Comparison of ENCODE assay signal across 24 mouse cellular contexts in the genomic region with DNA sequence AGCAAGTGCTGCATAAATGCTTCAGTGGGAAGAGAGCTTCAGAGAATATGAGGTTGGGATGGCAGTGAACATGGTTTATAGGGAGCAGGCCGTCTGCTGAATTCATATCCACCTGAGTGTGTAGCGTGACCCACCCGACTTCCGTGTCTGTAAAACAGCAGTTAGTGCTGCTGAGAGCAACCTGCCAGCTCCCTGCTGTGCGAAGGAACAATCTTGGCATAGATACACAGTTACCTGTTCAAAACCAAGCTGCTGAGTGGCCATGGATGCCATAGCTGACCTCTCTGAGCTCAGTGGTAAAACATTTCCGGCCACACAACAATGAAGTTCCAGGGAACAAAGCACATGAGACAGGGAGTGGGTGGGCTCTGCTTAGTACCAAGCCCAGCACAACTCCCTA.
DNase-seq lines count a peak whose midpoint lies in the region; ATAC-seq and TF ChIP-seq lines count a peak whose summit lies in the region.
"Had no signal": no experiment of that assay in that cellular context is flagged by ENCODE, and none has a peak within 500 bp of the region (broad histone marks: within the 10 kb centered on the region; RNA-seq: fewer than 3 reads in every experiment).

No protein-coding gene starts in this region.

- H3K36me3 ChIP-seq in forebrain, embryonic 10.5 days (replicated peaks) = peaks cover 40% of the 10 kb centered on the region
- peaks cover 26% of the 10 kb centered on the region for H3K36me3 ChIP-seq in forebrain, postnatal 0 days (ENCODE audit: insufficient read depth)
- no peaks in the 10 kb centered on the region for H3K36me3 ChIP-seq in kidney, adult 2 months (ENCODE audit: control insufficient read depth, insufficient read depth, low read length)
- H3K36me3 ChIP-seq in neural tube, embryonic 13.5 days = peaks cover 36% of the 10 kb centered on the region
- H3K36me3 ChIP-seq: G1E; heart, embryonic 12.5 days; heart, embryonic 15.5 days had no signal

- no peak for ATAC-seq in forebrain, postnatal 0 days
- ATAC-seq in neural tube, embryonic 13.5 days (ENCODE audit: low read depth) = no peak
- ATAC-seq: forebrain, embryonic 16.5 days; Patski had no signal

- H3K27me3 ChIP-seq in forebrain, embryonic 10.5 days (ENCODE audit: poor library complexity, severe bottlenecking) = no peaks in the 10 kb centered on the region
- H3K27me3 ChIP-seq in forebrain, postnatal 0 days (ENCODE audit: insufficient read depth, low read length) = no peaks in the 10 kb centered on the region
- no peaks in the 10 kb centered on the region for H3K27me3 ChIP-seq in kidney, adult 2 months (replicated peaks; ENCODE audit: control insufficient read depth, insufficient read depth, low read length)
- no peaks in the 10 kb centered on the region for H3K27me3 ChIP-seq in neural tube, embryonic 13.5 days
- H3K27me3 ChIP-seq: forebrain, embryonic 13.5 days; hindbrain, embryonic 15.5 days; Patski had no signal

- H3K4me3 ChIP-seq in forebrain, embryonic 10.5 days = no peak overlapping the region
- H3K4me3 ChIP-seq in forebrain, postnatal 0 days (ENCODE audit: low read depth, low read length) = no peak overlapping the region
- H3K4me3 ChIP-seq in kidney, adult 2 months (ENCODE audit: insufficient read depth, low read depth, low read length) = no peak overlapping the region
- no peak overlapping the region for H3K4me3 ChIP-seq in neural tube, embryonic 13.5 days
- H3K4me3 ChIP-seq: forebrain, embryonic 13.5 days; gastrocnemius, adult 2 months; heart, embryonic 12.5 days; heart, embryonic 15.5 days; hindbrain, embryonic 15.5 days had no signal

- H3K27ac ChIP-seq in forebrain, embryonic 10.5 days = peak overlapping the region; percentile 25; the same call in 1 of the 2 replicates
- H3K27ac ChIP-seq in forebrain, postnatal 0 days (ENCODE audit: low read depth, low read length) = no peak overlapping the region
- no peak overlapping the region for H3K27ac ChIP-seq in kidney, adult 2 months (ENCODE audit: insufficient read depth, low read depth, low read length)
- peak overlapping the region; percentile 1; the same call in 1 of the 2 replicates for H3K27ac ChIP-seq in neural tube, embryonic 13.5 days (replicated peaks)
- H3K27ac ChIP-seq: forebrain, embryonic 13.5 days; gastrocnemius, adult 2 months; heart, embryonic 15.5 days; hindbrain, embryonic 15.5 days had no signal

- DNase-seq in cerebellum, adult 11-12 months = peak; percentile 63
- no peak for DNase-seq in cerebellum, postnatal 14 days
- no peak for DNase-seq in forebrain, embryonic 10.5 days (ENCODE audit: extremely low spot score, low spot score)
- no peak for DNase-seq in forebrain, postnatal 0 days
- peak; percentile 9 for DNase-seq in kidney, postnatal 10 days
- DNase-seq in kidney, adult 2 months = no peak
- no peak for DNase-seq in neural tube, embryonic 10.5 days (ENCODE audit: extremely low spot score, low spot score)
- DNase-seq: adrenal gland, postnatal 10 days; adrenal gland, postnatal 36 days; B cell, adult 2 months; gastrocnemius, adult 2 months; gastrocnemius, postnatal 14 days; heart, adult 11 months; heart, postnatal 10 days; heart, postnatal 36 days; kidney, adult 8-10 months had no signal

- H3K4me2 ChIP-seq in forebrain, postnatal 0 days (ENCODE audit: low read depth) = no peak overlapping the region
- no peak overlapping the region for H3K4me2 ChIP-seq in neural tube, embryonic 13.5 days
- H3K4me2 ChIP-seq: forebrain, embryonic 13.5 days; heart, embryonic 12.5 days; heart, embryonic 15.5 days; hindbrain, embryonic 15.5 days had no signal

- 0 out of 2 replicates have a peak, but pooled peaks cover 6% of the 10 kb centered on the region for H3K9me3 ChIP-seq in forebrain, embryonic 10.5 days
- no peaks in the 10 kb centered on the region for H3K9me3 ChIP-seq in forebrain, postnatal 0 days (ENCODE audit: low read length)
- H3K9me3 ChIP-seq in neural tube, embryonic 13.5 days = no peaks in the 10 kb centered on the region
- H3K9me3 ChIP-seq: forebrain, embryonic 13.5 days; G1E; heart, embryonic 12.5 days; heart, embryonic 15.5 days; hindbrain, embryonic 15.5 days had no signal

- TF ChIP-seq POLR2A in kidney, adult 2 months (IDR thresholded peaks at IDR 0.05; ENCODE audit: low read depth, low read length) = no peak

- no peak overlapping the region for H3K9ac ChIP-seq in forebrain, postnatal 0 days
- H3K9ac ChIP-seq in neural tube, embryonic 13.5 days = no peak overlapping the region
- H3K9ac ChIP-seq: forebrain, embryonic 13.5 days; heart, embryonic 12.5 days; heart, embryonic 15.5 days; hindbrain, embryonic 15.5 days had no signal

- TF ChIP-seq CTCF in forebrain, postnatal 0 days (IDR thresholded peaks at IDR 0.05; ENCODE audit: low read depth) = no peak
- no peak for TF ChIP-seq CTCF in kidney, adult 2 months (conservative IDR thresholded peaks at IDR 0.05; ENCODE audit: insufficient read depth, insufficient read length, low read depth, low read length)

- H3K4me1 ChIP-seq in forebrain, embryonic 10.5 days = peaks cover 53% of the 10 kb centered on the region
- H3K4me1 ChIP-seq in forebrain, postnatal 0 days (ENCODE audit: insufficient read depth) = peaks cover 12% of the 10 kb centered on the region; the same call in 1 of the 2 replicates
- no peaks in the 10 kb centered on the region for H3K4me1 ChIP-seq in kidney, adult 2 months (ENCODE audit: control insufficient read depth, insufficient read depth, low read length)
- peaks cover 33% of the 10 kb centered on the region for H3K4me1 ChIP-seq in neural tube, embryonic 13.5 days (replicated peaks)
- H3K4me1 ChIP-seq: heart, embryonic 12.5 days; heart, embryonic 15.5 days had no signal

- WGBS in forebrain, embryonic 10.5 days = 89% methylated on average over 6 of the region's 6 CpGs
- WGBS in forebrain, postnatal 0 days = 80% methylated on average over 6 of the region's 6 CpGs
- 91% methylated on average over 6 of the region's 6 CpGs for WGBS in kidney, adult 2 months
- WGBS in neural tube, embryonic 13.5 days = 84% methylated on average over 6 of the region's 6 CpGs

Comparison
In these comparisons a context has a peak if more than half of its experiments do, and no peak if none do; other contexts are left out.
1. DNase-seq: peak in cerebellum, adult 11-12 months (single experiment) and kidney, postnatal 10 days (single experiment); none in cerebellum, postnatal 14 days (0 of 2), forebrain, embryonic 10.5 days (single experiment), forebrain, postnatal 0 days (single experiment), kidney, adult 2 months (single experiment) and neural tube, embryonic 10.5 days (single experiment).
2. H3K27ac ChIP-seq: peak in forebrain, embryonic 10.5 days (single experiment) and neural tube, embryonic 13.5 days (single experiment); none in forebrain, postnatal 0 days (single experiment) and kidney, adult 2 months (single experiment).